Mouse (Mus musculus) cerebellum, adult (tissue): ENCODE results near the gene Ttll13.

ENCODE experiments used
- ATAC-seq: cut with Nextera tagmentation; 2 replicates; pipeline ENCODE4 v1.9.2; 2017; ENCODE audit warnings: mild to moderate bottlenecking, moderate library complexity, mixed read lengths; ENCODE audit not compliant: insufficient number of reproducible peaks, low FRiP score, low TSS enrichment

Ttll13 gene

DNA sequence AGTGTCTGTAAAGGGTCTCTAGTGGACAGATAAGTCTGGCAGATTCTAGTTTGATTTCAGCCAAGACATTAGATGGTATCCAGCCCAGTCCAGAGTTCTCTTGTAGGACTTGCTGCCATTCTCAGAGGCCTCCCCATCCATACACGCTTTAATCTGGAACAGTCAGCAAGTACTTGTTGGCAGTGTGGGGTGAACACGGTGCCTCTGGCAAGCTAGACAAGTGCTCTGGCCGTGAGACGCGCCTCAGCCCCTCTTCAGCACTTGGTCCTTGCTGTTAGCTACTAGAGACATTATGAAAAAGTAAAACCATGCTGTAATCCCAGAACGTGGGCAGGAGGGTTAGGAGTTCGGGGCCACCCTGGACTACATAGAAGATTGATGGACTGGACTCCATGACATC, 32.6 kb upstream of the Ttll13 start:
- no peak for ATAC-seq

DNA sequence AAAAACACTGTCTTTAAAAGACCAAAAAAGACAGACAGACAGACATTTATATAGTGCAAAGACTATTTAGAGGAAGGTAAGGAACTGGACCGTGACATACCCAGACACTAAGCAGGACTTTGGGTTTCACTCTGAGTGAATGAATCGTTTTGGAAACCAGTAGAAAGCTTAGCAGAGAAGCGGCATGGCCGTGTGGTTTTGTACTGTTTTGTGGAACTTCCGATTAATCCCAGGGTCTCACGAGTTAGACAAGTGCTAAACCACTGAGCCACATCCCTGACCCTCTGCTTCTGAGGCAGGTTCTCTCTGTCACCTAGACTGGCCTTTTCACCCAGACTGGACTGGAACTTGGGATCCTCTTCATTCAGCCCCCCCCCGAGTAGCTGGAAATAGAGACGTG, 31.7 kb upstream of the Ttll13 start:
- ATAC-seq = no peak

GRCm38 (mm10) chr7:80215398-80215797, 30.8 kb upstream of the Ttll13 start:
- peak; percentile 71 for ATAC-seq

- peak; percentile 53; the same call in 1 of the 2 replicates for ATAC-seq
Measured at GRCm38 (mm10) chr7:80216566-80216965, 29.6 kb upstream of the Ttll13 start.

GRCm38 (mm10) chr7:80218666-80219065, 27.5 kb upstream of the Ttll13 start:
- ATAC-seq = no peak

- no peak for ATAC-seq
Measured at GRCm38 (mm10) chr7:80220237-80220797, 25.9 kb upstream of the Ttll13 start.

DNA sequence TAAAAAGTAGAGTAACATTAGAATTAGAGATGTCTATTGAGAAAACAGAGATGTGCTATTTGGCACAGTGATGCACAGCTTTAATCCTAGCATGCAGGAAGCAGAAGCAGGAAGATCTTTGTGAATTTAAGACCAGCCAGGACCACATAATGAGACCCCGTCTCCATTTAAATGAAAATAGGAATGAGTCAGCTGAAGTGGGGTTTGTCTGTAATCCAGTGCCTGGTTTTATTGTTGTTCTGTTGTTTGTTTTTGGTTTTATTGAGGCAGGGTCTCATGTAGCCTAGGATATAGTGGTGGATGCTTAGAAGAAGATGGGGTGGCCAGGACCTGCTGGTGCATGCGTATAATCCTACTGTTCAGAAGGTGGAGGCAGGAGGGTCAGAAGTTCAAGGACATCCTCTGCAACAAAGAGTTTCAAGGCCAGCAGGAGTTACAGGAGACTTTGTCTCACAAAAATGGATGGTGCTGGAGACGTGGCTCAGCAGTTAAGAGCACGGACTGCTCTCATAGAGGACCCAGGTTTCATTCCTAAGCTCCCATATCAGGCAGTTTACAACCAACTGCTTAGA, 24.9 kb upstream of the Ttll13 start:
- ATAC-seq = no peak

- no peak for ATAC-seq
Measured at GRCm38 (mm10) chr7:80227065-80227464, 19.1 kb upstream of the Ttll13 start.

DNA sequence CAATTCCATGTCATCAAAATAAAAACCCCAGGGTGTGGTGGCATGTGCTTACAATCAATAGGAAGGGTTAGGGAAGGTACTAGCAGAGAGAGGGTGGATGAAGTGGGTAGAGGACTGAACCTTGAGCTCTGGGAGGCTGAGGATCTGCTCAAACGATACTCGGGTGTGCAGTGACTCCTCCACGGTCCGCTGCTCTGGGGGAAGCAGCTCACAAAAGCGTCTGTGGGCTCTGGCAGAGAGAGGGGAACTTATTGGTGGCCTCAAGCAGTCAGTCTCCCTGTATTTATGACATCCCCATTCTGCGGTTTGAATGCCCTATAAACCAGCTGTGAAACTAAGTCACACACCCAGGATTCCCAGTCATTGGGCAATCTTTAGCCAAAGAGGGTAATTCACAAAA, 16.0 kb upstream of the Ttll13 start:
- no peak for ATAC-seq

GRCm38 (mm10) chr7:80231971-80232488, 14.1 kb upstream of the Ttll13 start:
- ATAC-seq = no peak; the same call in 1 of the 2 replicates

DNA sequence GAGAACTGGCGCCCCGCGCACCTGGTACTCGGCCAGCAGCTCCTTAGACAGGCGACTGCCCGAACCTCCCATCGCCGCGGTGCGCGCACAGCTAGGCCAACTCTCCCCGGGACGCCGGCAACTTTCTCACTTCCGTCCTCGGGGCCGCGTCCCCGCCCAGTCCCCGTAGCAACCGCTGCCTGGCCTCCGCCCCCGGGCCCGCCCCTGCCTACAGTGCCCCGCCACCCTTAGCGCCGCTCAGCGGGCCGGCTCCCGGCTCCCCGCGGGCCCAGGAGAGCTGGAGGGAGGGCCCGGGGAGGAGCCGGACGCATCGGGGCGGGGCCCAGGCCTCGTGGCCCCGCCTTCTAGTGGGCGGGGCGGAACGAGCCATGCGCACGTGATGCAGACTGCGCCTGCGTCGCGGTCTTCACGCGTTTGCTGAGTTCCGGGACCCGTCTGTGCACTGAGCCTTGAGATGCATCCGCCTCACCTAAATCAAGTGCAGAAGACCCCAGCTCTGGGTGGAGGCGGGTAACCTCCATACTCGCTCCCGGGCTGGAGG, 13.6 kb upstream of the Ttll13 start, which contains the start of the genes Cib1 and Gdpgp1:
Cib1 (minus strand) TSS at position 325 of the 541 bp plus-strand sequence.
Gdpgp1 (plus strand) TSS at position 377 of the 541 bp plus-strand sequence.
- peak; percentile 81 for ATAC-seq

DNA sequence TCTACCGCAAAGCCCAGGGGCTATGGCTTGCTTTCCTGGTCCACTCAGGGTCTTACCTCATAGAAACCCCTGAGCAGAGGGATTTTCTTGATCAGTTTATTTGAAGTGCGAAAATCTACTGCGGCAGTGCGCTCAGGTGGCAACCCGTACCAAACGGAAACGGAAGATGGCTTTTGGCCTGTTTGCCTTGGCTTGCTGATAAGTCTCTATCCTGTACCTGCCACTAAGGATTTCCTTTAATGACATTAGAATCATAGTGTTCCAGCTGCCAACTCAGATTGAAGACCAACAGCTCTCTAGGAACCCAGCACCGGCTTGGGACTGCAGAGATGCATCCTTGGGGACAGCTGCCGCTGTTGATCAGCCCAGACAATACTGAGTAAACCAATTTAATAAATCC, 12.4 kb upstream of the Ttll13 start:
- no peak for ATAC-seq

- no peak for ATAC-seq
Measured at GRCm38 (mm10) chr7:80238542-80238941, 7.6 kb upstream of the Ttll13 start.

DNA sequence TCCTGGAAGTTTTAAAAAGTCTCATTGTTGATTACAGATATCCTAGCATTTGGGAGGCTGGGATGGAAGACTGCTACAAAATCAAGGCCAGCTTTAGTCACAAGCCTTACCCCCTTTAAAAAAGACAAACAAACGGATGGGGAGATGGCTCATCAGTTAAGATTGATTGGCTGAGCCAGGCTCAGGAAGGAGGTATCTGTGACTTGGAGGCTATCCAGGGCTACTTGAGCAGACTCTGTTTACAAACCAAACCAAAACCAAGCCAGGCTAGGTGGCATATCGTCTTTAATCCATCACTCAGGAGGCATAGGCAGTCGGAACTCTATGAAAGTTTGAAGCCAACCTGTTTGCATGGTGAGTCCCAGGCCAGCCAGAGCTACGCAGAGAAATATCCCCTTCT, 4.5 kb upstream of the Ttll13 start:
- ATAC-seq = no peak

- ATAC-seq = no peak
Measured at GRCm38 (mm10) chr7:80244851-80245250, 1.3 kb upstream of the Ttll13 start.

- no peak for ATAC-seq
Measured at GRCm38 (mm10) chr7:80246859-80247258, 683 bp downstream of the Ttll13 start.

DNA sequence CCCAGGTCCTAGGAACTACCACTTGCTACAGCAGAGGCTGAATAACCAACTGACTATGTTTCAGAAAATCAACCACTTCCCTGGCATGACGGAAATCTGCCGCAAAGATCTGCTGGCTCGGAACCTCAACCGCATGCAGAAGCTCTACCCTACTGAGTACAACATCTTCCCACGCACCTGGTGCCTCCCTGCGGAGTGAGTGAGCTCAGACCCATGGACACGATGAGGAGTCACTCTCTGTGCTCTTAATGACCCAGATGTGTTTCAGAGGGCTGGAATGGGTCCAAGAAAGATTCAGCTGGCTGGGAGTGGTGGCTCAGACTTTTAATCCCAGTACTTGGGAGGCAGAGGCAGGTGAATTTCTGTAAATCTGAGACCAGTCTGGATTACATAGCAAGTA, 6.3 kb downstream of the Ttll13 start:
- no peak for ATAC-seq

- no peak for ATAC-seq
Measured at GRCm38 (mm10) chr7:80252886-80253285, 6.7 kb downstream of the Ttll13 start.

DNA sequence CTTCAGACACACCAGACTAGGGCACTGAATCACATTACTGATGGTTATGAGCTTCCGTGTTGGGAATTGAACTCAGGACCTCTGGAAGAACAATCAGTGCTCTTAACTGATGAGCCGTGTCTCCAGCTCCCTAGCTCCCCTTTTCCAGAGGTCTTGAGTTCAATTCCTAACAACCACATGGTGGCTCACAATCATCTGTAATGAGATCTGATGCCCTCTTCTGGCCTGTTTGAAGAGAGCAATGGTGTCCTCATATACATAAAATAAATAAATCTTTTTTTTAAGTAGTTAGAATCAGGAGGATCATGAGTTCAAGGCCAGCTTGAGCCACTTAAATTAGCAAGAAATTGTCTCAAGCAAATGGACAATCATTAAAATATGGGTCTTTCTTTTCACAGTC, 9.8 kb downstream of the Ttll13 start:
- ATAC-seq = no peak

DNA sequence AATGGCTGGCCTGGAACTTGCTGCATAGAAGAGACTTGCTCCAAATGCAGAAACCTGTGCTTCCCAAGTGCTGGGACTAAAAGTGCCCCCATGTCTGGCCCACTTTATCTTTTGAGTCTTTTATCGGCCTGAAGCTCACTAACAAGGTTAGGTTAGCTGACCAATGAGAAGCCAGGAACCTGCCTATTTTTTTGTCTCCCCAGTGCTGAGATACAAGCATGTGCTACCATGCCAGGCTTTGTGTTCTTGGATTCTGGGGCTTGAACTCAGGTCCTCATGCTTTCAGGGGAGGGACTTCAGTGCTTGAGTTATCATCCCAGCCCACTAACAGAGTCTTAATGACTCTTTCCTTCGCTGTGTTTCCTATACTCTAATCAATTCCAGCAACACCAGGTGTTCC, 11.5 kb downstream of the Ttll13 start:
- ATAC-seq = no peak

DNA sequence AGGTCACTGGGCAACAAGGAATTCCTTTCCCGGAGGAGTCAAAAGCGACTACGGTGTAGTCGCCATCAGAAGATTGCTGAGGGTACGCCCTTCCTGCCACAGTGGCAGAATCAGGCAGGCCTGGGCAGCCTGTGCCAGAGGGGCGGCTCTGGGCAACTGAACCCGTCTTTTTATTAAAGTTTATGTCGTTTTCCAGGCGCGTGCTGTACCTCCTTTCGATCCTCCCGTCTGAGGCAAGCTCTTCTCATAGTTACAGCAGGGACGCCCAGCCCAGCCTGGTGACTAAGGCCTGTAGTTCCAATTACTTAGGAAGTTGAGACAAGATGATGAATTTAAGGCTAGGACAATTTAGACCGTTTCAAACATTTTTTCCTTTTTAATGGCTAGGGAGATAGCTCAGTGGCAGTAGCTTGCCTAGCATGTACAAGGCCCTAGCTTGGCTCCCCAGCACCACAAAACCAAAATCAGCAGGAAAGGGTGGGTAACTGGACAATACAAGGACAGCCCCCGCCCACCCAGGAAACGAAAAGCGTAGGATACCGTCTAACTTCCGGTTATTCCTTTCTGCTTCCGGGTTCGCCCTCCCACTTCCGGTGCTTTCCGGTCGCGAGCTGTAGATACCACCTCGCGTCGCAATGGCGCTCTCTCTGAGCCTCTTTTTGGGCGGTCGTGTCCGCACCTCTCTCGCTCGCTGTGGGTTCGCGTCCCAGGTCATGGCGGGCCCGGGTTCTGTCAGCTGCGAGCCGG, 14.6 kb downstream of the Ttll13 start, which contains the start of gene Ngrn:
Ngrn (plus strand) TSS at position 591 of the 747 bp plus-strand sequence.
- ATAC-seq = peak; percentile 85; the same call in 1 of the 2 replicates
